21 mouse cellular contexts compared by ENCODE assay signal in the genomic region with DNA sequence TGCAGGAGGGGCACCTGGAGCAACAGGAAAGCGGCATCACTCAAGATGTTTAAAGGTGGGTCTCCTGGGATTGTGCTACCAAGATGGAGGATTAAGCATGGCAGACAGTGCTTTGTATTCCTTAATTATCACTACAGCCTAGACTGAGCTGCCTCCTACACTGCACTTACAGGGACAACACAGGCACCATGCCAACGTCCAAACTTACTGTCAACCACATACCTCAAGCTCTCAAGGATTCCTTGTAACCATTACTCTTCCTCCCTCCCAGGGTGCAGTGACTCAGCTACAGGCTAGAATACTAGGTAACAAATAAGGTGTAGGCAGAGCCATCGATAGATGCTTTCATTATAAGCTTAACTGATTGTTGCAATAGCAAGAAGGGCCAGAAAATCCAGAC.
"Had no signal": no experiment of that assay in that cellular context is flagged by ENCODE, and none has a peak within 500 bp of the region (broad histone marks: within the 10 kb centered on the region; RNA-seq: fewer than 3 reads in every experiment).

No protein-coding gene starts in this region.

- H3K27ac ChIP-seq: heart, embryonic 10.5 days; hindbrain, embryonic 13.5 days; hindbrain, embryonic 15.5 days; hindbrain, postnatal 0 days; layer of hippocampus, adult 2 months; left cerebral cortex, adult 2 months; limb, embryonic 10.5 days; limb, embryonic 12.5 days had no signal

- H3K27me3 ChIP-seq: heart, embryonic 12.5 days; hindbrain, embryonic 13.5 days; hindbrain, embryonic 15.5 days; limb, embryonic 12.5 days; liver, embryonic 15.5 days had no signal

- H3K4me2 ChIP-seq: heart, embryonic 12.5 days; hindbrain, embryonic 13.5 days; hindbrain, embryonic 15.5 days; limb, embryonic 12.5 days; liver, embryonic 15.5 days had no signal

- H3K4me3 ChIP-seq: heart, embryonic 10.5 days; heart, embryonic 12.5 days; hindbrain, embryonic 13.5 days; hindbrain, embryonic 15.5 days; layer of hippocampus, adult 2 months; left cerebral cortex, adult 2 months; limb, embryonic 10.5 days; limb, embryonic 12.5 days; liver, embryonic 15.5 days had no signal

- ATAC-seq: hindbrain, postnatal 0 days; intestine, embryonic 16.5 days had no signal

- H3K4me1 ChIP-seq: limb, embryonic 10.5 days; limb, embryonic 12.5 days had no signal

- DNase-seq: gastrocnemius, postnatal 14 days; gastrocnemius, postnatal 36 days; heart, adult 18-20 months; heart, postnatal 10 days; heart, postnatal 36 days; kidney, adult 11 months; kidney, adult 8-10 months; kidney, postnatal 10 days; kidney, postnatal 25 days; kidney, postnatal 4 days had no signal

- H3K9me3 ChIP-seq: heart, embryonic 10.5 days; heart, embryonic 12.5 days; hindbrain, embryonic 13.5 days; hindbrain, embryonic 15.5 days; limb, embryonic 10.5 days; limb, embryonic 12.5 days; liver, embryonic 15.5 days had no signal

- H3K9ac ChIP-seq: heart, embryonic 12.5 days; hindbrain, embryonic 13.5 days; hindbrain, embryonic 15.5 days; limb, embryonic 12.5 days had no signal
